Mouse (Mus musculus): ENCODE results near the gene Adamtsl1.

GRCm38 (mm10) chr4:86413388-86413787 lies 899.4 kb downstream of the Adamtsl1 start:
- TF ChIP-seq ZNF384 (IDR thresholded peaks at IDR 0.05; ENCODE audit: low read depth, low read length) (no peak), ZC3H11A (IDR thresholded peaks at IDR 0.05; ENCODE audit: borderline replicate concordance, low read depth, low read length) (no peak), MAFK (IDR thresholded peaks at IDR 0.05; ENCODE audit: insufficient read depth, low read depth, low read length) (no peak), CHD2 (IDR thresholded peaks at IDR 0.05; ENCODE audit: low read depth, low read length) (no peak)

All from ES-E14 (cell line).